ENCODE assay signal across 10 mouse cellular contexts in genomic region chr2:33781655-33782400, GRCm38 (mm10).
DNase-seq lines count a peak whose midpoint lies in the region.
"Had no signal": no experiment of that assay in that cellular context is flagged by ENCODE, and none has a peak within 500 bp of the region (broad histone marks: within the 10 kb centered on the region; RNA-seq: fewer than 3 reads in every experiment).

No protein-coding gene starts in this region.

- H3K27me3 ChIP-seq in midbrain, embryonic 10.5 days (ENCODE audit: low read depth, poor library complexity, severe bottlenecking) = no peaks in the 10 kb centered on the region

- peaks cover 33% of the 10 kb centered on the region for H3K4me1 ChIP-seq in midbrain, embryonic 10.5 days

- 63% methylated on average over 11 of the region's 11 CpGs for WGBS in midbrain, embryonic 10.5 days

- H3K27ac ChIP-seq in midbrain, embryonic 10.5 days (replicated peaks) = peak overlapping the region; percentile 74

- H3K36me3 ChIP-seq in midbrain, embryonic 10.5 days = peaks cover 46% of the 10 kb centered on the region

- peak; percentile 48 to 62 for DNase-seq in kidney, postnatal 4 days
- no peak for DNase-seq in kidney, postnatal 14 days
- peak; percentile 78 for DNase-seq in forelimb bud, embryonic 11.5 days (ENCODE audit: low read depth, low spot score)
- peak; percentile 70 for DNase-seq in midbrain, embryonic 10.5 days (ENCODE audit: low spot score)
- DNase-seq in yolk sac, embryonic 10.5 days (ENCODE audit: low spot score) = peak; percentile 32
- no peak for DNase-seq in layer of hippocampus, postnatal 14 days (ENCODE audit: low spot score in 2 of 2)
- no peak for DNase-seq in frontal cortex, adult 2 months (ENCODE audit: extremely low spot score in 1 of 2, low spot score in 1 of 2)
- no peak for DNase-seq in cerebellum, adult 11 months
- DNase-seq: cerebellum, adult 9-10 months; kidney, adult 8-10 months had no signal

- no peak overlapping the region for H3K4me3 ChIP-seq in midbrain, embryonic 10.5 days

- peaks cover 32% of the 10 kb centered on the region for H3K9me3 ChIP-seq in midbrain, embryonic 10.5 days (replicated peaks)

Comparison
In these comparisons a context has a peak if more than half of its experiments do, and no peak if none do; other contexts are left out.
1. DNase-seq: peak in kidney, postnatal 4 days (2 of 2), forelimb bud, embryonic 11.5 days (single experiment), midbrain, embryonic 10.5 days (single experiment) and yolk sac, embryonic 10.5 days (single experiment); none in kidney, postnatal 14 days (single experiment), layer of hippocampus, postnatal 14 days (0 of 2), frontal cortex, adult 2 months (0 of 2) and cerebellum, adult 11 months (single experiment).